Mouse (Mus musculus) cerebellum, postnatal 4 days (tissue): ENCODE measurements around the gene Tubgcp3.
"Not testable (repeated sequence)": the region's sequence is repeated elsewhere in the genome, so short reads cannot be mapped to it uniquely, and the experiment has no call there.

Source experiments
- DNase-seq, 2 experiments: peaks; one replicate each; pipeline ENCODE4 v3.0.0; 2022; ENCODE audit warnings: low spot score in 2 of 2, mixed read lengths in 1 of 2

Gene Tubgcp3

DNA sequence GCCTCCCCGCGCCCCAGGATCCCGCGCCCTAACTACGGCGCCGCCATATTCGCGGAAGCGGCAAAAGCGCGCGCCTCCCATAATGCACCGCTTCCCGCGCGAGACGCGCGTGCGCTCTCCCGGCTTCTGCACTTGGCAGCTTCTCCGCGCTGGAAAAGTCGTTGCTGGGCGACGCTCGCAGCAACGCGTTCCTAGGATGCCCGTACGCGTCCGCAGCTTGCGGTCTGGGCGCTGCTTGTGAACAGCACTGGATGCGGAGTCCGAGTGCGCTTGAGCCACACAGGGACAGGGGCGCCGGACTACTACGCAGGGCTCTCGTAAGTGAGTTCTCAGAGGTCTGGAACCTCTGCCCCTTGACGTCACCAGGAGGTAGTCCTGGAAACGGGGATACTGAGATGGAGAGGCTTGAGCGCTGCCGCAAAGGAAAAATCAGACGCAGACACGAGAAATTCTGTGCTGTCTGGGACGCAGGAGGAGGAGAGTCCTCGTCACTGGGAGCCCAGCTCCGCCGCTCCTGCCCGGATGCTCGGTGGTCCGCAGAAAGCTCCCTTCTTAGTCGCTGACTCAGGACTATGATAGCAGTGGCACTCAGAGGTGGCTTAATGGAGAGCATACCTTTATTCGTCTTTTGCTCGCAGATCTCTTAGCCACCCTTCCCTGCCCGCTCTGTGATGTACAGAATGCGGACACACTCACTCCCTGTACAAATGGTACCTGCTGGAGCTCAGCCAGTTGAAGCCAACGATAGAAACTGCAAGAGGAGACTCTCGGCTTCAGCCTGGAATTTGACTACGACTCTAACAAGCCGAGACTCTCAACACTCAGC lies at the start of gene Tubgcp3:
Gene Tubgcp3, minus strand, starts transcription at position 193 of the 826 bp plus-strand sequence.
- peak; percentile 75 to 91 for DNase-seq

DNA sequence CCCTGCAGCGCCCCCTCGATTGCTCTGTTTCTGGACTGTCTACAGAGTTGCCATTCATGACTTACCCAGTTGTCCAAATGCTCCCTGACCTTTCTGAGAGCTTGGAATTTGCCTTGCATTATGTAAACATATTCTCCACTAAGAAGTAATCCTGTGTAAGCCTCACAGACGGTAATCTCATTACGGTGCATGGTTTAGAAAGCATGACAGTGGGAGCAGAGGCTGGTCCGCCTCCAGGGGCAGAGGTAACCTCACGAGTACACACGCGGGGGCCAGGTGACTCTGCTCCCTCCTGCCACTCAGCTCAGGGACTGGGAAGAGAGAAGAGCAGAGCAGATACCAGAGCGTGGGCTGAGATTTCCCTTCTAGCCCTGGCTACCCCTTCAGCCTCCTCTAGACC lies 47.0 kb upstream of the Tubgcp3 start:
- DNase-seq, result no peak

DNA sequence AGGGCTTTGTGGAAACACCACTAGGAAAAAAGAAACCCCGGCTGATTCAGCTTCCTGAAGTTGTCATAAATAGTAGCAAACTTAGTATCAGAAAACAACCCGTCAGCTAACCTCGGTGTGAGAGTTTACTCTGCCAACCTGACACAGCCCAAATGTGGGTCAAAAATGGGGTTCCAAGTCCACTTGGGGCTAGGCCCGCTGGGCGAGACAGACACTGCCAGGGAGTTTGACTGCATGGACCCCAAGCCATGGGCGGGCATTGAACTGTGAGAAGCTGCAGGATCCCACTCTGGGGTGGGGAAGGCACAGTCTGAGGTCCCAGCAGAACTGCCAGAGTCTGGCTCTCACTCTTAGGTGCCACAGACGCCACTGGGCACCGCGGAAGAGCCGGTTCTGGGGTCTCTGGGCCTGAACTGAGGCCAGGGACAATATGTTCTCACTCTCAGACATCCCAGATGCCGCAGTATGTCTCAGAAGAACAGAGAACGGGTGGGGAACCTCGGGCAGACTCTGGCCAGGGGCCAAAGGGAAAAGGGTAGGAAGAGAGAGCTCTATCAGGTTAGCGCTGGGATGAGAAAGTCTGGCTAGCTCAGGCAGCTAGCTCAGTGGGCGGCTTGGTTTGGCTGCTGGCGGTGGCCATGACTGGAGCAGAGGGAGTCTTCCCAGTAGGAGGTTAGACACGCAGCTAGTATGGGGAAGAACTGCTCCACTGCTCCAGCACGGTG lies 44.0 kb upstream of the Tubgcp3 start:
- no peak for DNase-seq

DNA sequence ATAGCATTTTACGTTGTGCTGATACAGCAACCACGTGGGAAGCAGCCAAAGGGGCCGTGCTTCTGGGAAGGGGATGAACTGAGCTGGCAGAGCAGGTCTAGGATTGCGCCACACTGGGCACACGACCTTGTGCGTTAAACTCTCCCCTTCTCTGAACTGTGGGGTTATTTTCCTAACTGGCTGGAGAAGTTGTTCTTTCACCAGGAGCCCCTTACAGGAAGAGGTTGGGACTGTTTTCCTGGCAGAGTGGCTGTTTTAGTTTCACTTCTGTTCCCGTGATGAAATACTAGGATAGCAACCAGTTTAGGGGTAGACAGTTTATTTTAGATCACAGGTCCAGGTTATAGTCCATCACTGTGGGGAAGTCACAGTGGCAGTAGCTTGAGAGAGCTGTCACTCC lies 39.6 kb upstream of the Tubgcp3 start:
- no peak for DNase-seq

DNA sequence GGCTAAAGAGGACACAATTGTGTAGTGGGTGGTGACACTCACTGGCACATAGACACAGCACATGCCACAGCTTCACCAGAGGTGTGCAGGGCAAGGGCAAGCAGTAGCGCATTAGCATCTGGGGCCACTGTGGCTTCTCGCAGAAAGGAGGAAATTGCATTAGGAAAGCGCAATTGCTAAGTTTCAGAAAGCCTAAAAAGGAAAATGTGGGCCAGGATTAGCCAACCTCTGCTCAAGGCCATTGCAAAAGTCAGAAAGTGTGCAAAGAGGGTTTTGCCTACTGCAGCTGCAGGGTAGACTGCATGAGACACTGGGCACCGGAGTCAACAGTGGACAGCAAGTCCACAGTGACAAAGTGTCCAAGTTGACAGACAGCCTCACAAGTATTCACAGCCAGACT lies 31.5 kb upstream of the Tubgcp3 start:
- DNase-seq, result no peak

DNA sequence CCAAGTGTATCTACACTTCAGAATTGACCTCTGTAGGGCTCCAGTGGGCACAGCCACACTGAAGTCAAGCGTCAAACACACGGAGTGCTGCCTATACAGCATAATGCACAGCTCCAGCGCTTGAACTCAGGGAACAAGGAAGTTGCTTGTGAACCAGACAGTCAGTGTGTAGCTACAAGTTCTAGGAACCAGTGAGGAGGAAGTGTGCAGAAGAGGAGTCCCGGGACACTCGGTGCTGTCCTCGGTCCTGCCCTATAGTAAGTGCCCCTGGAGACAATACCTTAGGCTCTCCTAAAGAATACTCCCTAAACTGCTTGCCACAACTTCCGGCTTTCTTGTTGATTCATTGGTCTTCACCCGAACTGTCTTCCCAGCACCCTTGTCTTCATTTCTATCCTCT lies 30.2 kb upstream of the Tubgcp3 start:
- DNase-seq, result no peak

DNA sequence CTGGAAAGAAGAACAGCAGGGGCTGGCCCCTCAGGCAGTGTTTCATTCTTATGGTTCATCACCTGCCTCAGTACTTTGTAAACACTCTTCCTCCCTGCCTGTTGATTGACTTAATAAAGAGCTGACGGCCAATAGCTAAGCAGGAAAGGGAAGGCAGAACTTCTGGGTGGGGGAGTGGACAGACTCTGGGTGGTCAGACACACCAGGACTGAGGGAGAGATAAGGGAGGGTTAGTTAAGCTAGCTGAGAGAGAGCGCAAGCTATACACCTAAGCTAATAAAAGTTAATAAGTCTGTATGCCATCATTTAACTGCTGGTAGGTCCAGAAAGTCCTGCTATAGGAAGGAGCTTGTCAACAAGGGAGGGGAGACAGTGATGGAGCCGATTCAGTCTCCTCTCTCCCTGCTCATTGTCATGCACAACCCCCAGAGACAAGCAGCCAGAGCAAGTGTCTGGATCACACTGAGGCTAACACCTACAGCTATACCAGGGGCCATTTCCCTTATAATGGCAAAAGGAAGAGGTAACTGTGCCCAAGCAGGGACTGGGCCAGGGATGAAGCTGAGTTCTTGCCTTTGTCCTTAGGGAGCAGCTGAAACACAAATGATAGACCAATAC lies 26.7 kb upstream of the Tubgcp3 start:
- DNase-seq, result no peak

DNA sequence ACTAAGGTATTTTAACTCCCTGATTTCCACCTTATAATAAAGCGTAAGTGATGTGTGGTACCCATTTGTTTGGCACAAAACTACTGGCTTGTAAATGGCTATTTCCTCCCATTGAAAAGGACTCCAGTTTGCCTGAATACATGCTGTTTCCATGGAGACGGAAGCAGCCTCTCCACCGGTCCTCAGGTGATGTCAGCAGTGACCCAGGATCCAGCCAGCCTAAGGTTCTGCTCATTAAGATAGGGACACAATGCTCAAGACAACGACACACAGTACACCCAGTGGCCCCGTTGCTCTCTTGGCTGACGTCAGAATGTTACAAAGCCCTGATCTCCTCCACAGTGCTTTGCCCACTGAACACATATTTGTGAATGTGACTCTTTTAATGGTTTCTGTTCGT lies 16.8 kb upstream of the Tubgcp3 start:
- DNase-seq, result no peak

DNA sequence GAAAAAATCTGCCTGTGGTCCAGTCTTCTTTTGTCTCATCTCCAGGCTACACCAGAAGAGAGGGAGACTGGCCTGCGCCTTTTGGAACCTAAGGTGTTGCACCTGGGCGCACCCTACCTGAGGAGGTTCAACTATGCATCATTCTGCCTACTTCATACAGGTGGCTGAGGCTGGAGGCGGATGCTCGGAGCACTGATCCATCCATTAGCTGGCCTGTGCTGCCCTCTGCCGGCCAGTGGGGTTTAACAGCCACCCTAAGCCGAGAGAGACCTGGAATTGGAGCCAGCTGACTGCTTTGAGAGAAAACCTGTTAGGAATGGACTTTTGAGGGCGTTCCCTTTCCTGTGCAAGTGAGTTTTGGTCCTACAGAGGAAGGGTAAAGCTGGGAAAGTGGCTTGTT lies 5.5 kb upstream of the Tubgcp3 start:
- DNase-seq, result peak; percentile 78 to 87

DNA sequence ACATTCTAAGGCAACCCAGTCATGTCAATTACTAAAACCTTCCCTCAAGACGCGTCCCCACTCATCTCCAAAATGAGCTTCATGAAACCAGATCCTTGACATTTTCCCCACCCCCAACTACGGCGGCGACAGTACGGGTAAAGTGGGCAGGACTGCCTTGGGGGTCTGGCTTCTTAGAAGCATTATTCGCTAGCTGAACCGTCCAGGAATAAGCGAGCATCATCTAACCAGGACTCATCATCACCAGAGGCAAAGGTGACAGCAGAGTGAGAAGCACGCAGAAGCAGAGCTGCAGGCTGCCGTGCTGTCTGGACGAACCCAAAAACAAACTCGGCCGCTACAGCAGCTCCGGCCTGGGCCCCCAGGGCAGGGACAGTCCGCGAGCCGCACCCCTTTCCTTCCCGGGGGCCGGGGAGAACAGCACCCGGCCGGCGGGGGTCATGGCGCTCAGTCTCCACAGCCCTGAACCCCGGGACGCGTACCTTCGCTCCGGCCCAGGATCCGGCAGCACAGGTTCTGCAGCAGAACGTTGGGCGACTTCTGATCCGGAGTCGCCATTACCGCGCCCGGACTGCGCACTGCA lies 484 bp downstream of the Tubgcp3 start:
- no peak for DNase-seq

DNA sequence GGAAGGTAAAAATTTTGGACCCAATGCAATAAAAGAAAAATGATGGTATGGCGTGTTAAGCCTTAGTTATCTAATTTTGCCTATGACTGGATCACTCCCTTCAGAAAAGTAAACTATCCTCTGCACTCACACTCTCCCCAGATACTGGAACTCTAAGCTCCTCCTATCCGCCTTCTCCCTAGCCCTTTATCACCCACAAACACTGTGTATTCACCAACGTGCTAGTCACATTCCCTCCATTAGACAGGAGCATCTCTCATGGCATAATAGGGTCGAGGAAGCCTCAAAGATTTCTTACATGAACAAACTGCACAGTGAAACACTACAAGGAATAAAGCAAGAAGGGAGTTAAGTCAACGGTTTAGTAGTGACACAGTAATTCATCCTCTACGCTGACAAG lies 1.1 kb downstream of the Tubgcp3 start:
- DNase-seq, result no peak

DNA sequence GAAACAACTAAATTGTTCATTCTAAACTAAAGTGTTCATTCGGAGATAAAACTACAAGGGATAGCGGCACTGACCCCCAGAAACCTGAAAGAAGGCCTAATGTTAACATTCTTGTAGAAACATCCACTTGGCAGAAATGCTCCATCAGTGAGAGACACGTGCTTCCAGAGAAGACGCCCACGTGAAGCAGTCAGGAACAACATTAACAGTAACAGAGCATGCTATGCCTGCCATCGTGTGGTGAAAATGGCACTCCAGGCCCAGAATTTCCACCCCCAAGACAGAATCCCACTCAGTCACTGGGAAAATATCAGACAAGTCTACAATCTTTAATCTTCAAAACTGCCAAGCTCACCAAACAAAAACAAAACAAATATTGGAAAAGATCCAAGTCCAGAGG lies 3.2 kb downstream of the Tubgcp3 start:
- DNase-seq, result no peak

DNA sequence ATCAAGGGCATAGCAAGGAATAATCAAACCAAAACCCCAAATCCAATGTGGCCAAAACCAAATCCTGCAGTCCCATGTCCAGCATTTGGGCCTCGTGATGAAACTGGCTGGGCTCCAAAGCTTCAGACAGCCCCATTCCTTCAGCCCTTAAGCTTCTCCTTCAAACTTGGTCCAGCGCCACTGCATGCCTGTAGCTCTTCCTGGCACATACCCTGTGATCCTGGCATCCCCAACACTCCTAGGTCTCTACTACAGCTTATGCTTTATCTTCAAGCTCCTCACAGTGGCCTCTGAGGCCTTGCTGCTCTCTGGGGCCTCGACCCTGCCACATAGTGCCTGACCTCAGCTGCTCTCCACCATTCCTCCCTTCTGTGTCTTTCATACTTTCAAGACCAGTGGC lies 5.5 kb downstream of the Tubgcp3 start:
- DNase-seq, result not testable (repeated sequence)

DNA sequence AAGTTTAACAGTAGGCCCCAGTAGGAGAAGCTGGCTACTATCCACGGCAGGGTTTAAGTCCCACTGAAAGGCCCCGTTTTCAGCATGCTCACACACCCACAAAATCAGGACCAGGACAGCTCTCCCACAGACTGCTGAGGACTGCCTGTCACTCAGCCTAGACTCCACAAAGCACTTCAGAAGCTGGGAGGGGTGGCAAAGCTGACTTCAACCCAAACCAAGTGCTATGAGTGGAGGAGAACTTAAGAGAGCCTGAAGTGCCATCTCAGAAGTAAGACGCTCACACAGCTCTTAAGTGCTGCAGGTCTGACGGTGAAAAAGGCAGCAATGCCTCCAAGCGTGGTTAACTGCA lies 9.0 kb downstream of the Tubgcp3 start:
- no peak for DNase-seq

DNA sequence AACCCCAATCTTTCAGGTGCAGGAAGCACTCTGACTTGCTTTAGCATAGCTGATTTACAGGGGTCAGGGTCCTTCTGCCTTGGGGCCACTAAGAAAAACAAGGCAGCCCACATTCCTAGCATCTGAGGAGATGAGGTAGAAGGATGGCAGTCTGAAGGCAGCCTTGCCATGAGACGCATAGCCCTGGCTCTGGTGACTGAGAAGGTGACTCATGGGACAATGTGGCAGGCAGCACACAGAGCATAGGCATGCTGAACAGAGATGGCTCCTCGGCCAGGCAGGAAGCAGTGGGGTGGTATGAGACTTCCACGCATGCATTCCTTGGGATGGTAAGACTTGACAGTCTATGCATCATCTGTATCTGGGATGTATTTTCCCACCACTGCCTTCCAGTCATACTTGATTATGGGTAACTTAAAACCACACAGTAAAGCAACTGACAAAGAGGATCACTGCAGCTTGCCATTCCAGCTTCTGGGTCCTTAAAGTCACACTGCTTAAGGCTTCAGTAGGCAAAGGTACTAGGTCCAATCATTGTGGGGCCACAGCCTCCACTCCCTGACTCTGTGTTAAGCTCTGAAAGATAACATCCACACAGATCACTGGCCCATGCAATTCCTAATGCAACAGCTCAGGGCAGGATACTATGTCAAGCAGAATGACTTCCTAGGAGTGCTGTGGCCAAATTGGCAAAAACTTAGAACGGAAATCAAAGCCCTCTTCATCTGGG lies 9.5 kb downstream of the Tubgcp3 start:
- no peak for DNase-seq

DNA sequence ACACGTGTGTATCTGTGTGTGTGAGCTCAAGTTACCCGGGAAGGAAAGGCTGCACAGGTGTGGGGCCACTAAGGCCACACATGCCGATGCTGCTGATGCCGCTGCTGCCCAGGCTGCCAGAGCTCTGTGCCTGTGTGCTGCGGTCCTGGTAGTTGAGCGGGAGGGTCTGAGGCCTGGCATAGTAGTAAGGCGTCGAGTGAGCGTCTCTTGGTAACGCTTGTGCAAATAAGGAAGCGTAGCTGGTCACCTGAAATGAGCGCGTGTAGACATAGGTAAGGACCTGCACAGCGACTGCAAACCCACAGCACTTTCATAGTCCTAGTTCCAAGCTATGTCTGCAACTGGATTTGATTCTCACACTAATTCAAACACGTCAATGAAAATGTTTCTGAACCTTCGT lies 14.6 kb downstream of the Tubgcp3 start:
- DNase-seq, result no peak

DNA sequence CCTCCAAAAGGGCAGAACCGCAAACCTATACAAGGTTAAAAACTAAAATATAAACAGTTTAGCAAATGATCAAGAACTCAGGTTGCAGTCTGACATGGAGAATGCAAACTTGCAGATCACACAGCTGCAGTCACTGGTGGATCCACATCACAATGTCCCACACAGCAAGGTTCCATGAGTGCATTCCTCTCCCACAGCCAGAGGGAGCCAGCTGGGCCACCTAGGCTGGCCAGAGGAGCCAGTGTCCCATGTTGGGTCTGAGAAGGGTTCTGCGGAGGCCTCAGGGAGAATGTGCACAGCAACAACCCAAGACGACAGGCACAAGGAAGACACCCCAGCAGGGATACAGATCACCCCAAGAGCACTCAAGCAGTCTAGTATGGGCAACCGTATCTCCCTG lies 20.8 kb downstream of the Tubgcp3 start:
- no peak for DNase-seq

DNA sequence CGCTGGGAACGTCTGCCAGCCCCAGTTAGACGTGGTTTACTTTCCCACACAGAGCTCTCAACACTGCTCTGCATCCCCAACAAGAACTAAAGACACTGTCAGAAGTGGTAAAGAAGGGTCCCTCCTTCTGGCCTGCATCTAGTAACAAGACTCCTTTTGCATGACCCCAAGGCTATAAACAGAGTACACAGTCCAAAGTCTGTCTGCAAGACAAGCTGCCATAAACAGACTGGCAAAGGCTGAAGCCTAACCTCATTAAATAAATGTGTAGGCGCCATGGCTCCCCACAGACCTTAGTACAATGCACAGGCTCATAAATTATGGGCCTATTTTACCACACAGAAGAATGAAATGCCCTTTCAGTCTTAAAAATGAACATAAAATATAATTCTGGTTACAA lies 21.6 kb downstream of the Tubgcp3 start:
- DNase-seq, result no peak

DNA sequence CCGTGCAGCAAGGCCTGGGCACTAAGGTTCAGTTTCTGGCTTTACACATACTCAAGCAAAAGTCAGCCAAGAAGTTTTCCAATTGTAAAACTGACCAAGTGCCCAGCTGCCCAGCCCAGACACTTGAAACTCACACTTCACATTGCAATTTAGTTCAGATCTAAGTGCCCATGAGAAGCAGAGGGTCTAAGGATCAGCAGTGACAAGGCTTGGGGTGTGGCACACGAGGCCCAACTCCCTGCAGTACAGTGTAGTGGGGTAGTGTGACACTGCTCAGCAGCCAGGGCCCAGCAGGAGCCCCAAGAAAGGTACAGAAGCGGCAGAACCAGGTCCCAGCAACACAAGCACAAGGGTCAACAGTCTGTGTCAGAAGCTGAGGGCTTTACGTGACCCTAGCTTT lies 23.1 kb downstream of the Tubgcp3 start:
- DNase-seq, result no peak

DNA sequence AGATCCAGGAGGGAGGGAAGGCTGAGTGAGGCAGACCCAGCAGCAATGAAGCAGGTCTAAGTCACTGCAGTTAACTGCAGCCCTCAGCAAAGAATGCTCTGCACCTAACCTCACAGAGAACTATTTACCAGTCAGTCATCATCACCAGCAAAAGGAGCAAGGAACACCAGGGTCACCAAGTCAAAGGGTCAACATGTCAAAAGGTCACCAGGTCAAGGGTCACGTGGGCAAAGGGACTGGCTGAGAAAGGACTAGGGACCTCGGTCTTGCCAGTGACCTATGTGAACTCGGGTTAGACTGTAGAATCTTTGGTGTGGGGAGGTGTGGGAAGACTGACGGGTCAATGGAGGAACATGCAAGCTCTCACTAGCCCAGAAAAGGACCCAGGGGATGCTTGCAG lies 25.5 kb downstream of the Tubgcp3 start:
- DNase-seq, result no peak

DNA sequence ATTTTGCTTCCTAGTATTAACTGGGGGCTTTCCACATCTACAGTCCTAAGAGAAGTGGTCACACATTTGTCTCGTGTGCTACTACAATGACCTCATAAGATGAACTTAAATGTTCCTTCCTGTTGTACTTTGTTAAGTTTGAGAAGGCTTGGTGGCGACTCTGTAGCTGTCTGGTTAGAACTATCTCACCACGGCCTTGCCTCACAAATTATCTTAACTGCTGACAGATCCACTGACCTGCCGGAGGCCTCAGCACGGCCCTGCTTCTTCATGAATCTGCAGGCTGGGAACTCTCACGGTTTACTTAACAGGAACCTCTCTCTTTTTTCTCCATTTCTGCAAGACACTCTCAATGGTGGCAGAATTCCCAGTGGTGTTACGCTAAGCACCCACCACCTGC lies 27.2 kb downstream of the Tubgcp3 start:
- DNase-seq, result no peak

DNA sequence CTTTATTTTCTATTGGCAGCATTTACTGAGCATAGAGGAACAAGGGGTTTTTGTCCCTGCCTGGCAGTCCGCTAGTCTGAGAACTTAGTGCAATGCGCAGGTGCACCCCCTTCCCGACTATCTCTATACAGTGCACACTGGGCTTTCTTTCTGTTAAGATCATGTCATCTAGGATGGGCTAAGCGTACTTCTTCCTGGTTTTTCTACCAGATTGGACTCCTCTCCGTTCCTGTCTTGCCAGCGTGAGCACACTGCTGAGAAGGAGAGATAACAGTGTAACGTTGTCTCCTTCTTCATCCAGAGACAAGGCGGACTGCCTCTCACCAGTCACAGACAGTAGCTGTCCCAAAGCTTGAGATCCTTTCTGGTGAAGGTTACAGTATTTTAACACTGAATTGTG lies 27.7 kb downstream of the Tubgcp3 start:
- no peak for DNase-seq
